Mouse (Mus musculus): ENCODE results near the gene Rnasek. TPM values are rescaled to one million over a fixed set of nuclear protein-coding genes. Genes with fewer than 3 reads are reported as not detected.

The Rnasek gene
- polyA plus RNA-seq (2012; rRNA removed), result 341 and 367 TPM in 2 replicates

GRCm38 (mm10) chr11:70239541-70240279, at the start of gene Rnasek, which contains the start of gene Gm21988:
TSS of gene Rnasek (minus strand) at chr11:70239842.
TSS of gene Gm21988 (minus strand) at chr11:70239830.
- no peak for DNase-seq (ENCODE audit: low read depth)

GRCm38 (mm10) chr11:70289236-70289635, 49.6 kb upstream of the Rnasek start:
- no peak for DNase-seq (ENCODE audit: low read depth)

DNA sequence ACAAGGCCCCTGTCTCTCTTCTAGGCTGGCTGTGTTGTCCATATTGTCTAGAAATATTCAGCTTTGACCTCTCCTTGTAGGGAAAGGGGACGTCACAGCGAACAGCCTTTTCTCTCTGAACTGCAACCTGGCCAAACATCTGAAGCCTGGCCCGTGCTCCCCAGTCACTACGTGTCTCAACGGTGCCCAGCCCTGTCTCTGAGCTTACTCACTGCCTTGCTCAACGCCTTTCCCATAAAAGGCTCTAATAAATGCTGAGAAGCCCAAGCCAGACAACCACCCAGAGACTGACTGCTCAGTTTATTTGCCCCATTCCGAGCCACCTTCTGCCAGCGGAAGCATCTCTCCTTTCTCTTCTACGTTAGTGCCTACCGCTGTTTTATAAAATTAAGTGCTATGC, 48.5 kb upstream of the Rnasek start:
- DNase-seq (ENCODE audit: low read depth), result no peak

DNA sequence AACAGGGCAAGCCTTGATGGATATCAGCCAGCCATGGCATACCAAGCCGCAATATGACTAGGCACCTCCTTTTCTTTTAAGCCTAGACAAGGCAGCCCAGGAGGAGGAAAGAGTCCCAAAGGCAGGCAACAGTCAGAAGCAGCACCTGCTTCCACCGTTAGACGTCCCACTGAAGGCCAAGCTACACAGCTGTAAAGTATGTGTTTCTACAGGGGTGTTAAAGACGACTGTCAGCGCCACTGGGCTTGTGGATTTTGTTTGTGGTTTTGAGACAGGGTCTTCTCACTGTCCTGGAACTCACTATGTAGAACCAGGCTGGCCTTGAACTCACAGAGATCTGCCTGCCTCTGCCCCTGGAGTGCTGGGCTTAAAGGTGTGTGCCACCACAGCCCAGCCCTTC, 46.0 kb upstream of the Rnasek start:
- no peak for DNase-seq (ENCODE audit: low read depth)

GRCm38 (mm10) chr11:70284757-70285156, 45.1 kb upstream of the Rnasek start:
- DNase-seq (ENCODE audit: low read depth), result no peak

DNA sequence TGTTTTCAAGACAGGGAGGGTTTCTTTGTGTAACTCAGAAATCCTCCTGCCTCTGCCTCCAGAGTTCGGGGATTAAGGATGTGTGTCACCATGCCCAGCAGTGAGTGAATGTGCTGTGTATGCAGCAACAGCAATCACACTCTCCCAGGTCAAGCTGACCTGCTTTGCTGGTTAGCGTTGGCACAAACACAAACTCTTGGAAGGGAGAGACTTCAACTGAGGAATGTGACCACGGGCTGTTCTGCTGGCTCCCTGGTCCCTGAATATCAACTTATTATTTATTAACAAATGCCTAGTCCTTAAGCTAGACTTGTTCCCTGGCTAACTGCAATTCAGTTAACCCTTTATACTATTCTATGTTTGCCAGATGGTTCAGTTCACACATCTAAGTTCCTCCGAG, 44.0 kb upstream of the Rnasek start:
- no peak for DNase-seq (ENCODE audit: low read depth)

- no peak for DNase-seq (ENCODE audit: low read depth)
Measured at GRCm38 (mm10) chr11:70280441-70280840, 40.8 kb upstream of the Rnasek start.

DNA sequence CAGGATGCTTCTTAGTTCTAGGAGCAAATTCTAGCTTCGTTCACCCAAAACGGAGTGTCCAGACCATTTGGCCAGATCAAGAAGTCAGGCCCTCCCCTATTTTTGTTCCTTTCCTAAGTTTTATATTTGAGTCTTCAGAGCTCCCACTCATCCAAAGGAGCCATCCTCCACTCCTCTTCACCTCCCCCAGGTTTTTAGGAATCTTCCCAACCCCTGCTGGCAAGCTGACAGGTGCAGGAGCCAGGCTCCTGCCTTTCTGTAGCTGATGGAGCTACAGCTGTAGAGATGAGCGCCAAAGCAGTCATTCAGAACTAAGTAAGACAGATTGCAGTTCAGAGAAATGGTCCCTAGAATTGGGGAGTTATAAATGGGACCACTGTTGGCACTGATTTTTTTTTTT, 39.3 kb upstream of the Rnasek start:
- no peak for DNase-seq (ENCODE audit: low read depth)

DNA sequence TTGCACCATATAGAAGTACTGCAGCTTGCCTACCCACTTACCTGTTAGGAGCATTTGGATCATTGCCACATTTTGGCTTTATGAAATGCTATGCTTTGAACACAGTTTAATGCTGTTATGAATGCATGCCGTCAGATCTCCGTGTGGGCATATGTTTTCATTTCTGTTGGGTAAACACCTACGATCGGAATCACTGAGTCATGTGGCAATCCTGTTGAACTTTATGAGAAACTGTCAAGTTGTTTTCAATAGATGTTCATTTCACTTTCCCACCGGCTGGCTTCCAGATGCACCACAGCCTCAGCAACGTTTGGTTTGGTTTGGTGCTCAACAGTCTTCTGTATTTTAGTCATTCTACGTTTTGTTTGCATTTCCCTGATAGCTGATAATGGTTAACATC, 32.0 kb upstream of the Rnasek start:
- DNase-seq (ENCODE audit: low read depth), result no peak

- DNase-seq (ENCODE audit: low read depth), result no peak
Measured at GRCm38 (mm10) chr11:70266405-70266804, 26.8 kb upstream of the Rnasek start.

- no peak for DNase-seq (ENCODE audit: low read depth)
Measured at GRCm38 (mm10) chr11:70265819-70266218, 26.2 kb upstream of the Rnasek start.

DNA sequence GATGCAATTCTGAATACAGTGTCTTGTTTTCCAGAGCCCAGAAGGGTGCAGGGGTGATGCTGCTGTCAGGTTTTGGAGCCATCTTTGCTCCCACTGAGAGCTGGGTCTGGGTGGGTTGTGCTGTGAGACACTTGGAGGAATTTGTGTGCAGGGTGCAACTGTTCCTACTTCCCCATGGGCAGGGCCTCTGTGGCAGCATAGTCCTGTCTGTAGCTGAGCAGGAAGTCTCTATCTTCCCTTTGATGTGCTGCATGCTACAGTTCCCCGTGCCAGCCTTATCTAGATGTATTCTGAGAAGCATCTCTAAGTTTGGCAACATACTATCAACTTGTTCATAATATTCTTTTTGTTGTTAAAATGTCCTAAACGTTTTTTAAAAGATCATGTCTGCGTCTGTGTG, 25.6 kb upstream of the Rnasek start:
- DNase-seq (ENCODE audit: low read depth), result no peak

DNA sequence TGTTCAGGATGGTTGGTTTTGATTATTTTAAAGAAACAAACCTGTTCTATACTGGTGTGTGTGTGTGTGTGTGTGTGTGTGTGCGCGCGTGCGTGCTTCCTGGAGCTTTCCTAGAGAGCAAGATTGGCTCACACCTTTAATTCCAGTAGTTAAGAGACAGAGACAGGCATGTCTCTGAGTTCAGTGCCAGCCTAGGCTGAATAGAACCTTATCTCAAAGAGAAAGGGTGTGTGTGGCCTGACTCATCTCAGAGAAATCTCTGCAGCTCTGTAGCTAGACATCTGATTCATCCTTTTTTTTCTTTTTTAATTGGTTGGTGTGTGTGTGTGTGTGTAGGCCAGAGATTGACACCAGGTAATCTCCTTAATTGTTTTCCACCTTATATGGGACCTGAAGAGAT, 19.4 kb upstream of the Rnasek start:
- no peak for DNase-seq (ENCODE audit: low read depth)

GRCm38 (mm10) chr11:70254931-70255531, 15.4 kb upstream of the Rnasek start, which contains the start of gene Alox12:
TSS of gene Alox12 (minus strand) at chr11:70255353.
- DNase-seq (ENCODE audit: low read depth), result no peak

DNA sequence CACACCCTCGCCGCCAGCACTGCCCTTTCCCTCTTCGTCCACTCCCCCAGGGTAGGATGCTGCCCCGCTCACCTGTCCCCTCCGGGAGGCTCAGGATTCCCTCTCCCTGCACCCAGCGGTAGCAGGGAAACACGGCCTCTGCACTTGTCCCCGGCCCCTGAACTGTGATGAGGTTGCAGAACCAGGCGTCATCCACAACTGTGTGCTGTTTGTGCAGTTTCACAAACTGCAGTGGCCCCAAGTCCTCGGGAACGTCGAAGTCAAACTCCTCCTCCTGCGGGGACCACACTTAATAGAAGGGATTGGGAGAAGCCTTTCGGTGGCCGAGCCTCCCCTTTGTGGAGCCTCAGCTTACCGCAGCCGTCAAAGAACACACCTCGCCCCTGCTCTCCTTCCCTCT, 14.7 kb upstream of the Rnasek start:
- DNase-seq (ENCODE audit: low read depth), result no peak

DNA sequence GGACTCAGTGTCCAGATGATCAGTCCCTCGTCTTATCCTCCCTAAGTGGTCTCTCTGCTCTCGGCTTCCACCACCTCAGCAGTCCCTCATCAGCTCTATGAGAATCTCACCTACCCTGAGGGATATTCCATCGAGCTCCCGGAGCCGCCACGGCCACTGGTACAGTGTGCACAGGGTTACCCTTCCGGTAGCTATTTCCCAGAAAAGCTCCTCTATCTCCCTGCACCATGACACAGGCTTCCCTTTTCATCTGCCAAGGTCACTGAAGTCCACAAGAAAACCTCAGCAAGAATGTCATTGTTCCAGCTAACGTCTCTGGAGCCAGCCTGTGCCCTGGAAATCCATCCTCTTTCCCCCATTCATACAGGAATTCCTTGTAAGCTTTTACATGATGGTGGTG, 12.2 kb upstream of the Rnasek start:
- DNase-seq (ENCODE audit: low read depth), result no peak

- no peak for DNase-seq (ENCODE audit: low read depth)
Measured at GRCm38 (mm10) chr11:70250150-70250549, 10.5 kb upstream of the Rnasek start.

DNA sequence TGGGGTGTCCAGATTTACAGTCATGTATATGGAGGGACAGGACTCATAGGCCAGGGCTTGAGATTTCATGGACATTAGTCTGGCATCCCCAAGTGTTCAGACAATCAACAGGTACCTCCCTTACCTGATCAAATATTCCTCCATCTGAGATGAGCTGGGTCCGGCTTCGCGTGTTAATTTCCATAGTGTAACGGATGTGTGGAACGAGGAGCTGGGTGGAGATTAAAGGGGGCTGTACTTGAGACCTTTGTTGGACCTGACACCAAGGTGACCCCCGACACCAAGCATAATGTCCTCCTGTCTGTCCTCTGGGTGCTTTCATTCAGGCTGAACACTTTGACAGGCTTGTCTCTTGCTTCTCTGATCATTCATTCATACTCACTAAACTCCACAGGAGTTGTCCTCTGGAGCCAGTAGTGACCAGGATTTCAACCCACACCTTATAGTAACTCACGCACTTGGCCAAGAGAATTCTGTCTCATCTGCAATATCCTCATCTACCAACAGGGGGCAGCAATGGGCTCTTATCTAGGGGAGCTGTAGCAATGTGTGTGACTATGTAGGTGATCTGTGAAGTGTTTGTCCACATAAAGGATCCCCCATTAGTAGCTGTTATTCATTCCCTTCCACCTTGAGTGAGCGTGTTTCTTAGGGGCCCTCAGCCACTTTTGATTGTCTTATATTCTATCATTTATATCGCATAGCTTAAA, 7.6 kb upstream of the Rnasek start:
- no peak for DNase-seq (ENCODE audit: low read depth)

DNA sequence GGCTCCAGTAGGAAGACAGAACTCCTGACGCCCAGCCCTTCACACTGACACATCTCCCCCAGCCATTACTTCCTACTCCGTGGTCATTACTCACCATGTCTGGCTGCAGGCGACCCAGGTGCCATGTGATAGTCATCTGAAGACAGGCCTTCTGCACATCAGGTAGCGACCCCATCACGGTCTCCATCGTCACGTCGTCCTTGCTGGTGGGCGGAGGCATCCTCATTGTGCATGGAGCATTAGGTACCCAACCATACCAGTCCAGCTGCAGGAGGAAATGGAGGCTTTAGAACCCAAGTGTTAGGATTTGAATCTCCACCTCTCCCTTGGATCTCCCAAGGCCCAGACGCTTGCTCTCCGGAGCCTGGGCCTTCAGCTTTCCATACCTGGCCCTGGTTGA, 2.9 kb upstream of the Rnasek start:
- no peak for DNase-seq (ENCODE audit: low read depth)

DNA sequence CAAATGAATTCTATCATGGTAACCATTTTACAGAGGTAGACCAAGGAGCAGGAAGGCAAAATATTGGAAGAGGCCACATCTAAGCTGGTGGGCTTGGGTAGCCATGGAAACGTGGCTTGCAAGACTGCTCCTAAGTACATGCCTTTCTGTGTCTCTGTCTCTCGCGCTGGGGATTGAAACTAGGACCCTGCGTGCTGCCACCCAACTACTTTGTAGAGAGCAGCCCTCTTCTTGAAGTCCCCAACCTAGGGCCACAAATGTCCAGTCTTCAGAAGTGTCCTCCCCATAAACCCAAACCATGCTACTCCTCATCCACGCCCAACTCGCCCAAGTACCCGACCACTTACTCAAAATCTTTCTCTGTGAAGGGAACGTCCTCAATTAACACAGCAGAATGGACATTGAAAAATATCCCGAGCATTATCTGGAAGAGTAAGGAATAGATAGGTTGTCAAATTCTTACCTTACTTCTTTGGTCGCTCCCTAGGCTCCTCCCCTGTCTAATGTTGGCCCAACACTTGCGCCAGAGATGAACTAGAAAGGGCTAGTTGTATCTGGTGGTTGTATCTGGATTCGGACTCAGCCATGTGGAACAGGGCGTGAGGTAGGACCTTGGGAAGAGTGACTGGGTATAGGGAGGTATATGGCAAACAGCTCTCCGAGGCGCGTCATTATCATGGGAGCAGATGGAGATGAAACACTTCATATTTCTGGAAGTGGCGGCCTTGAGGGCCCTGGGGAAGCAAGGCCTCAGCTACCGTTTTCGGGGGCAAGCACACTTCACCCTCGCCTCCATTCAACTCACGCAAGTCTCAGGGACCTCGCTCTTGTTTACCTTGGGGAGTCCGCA, 826 bp downstream of the Rnasek start:
- no peak for DNase-seq (ENCODE audit: low read depth)

DNA sequence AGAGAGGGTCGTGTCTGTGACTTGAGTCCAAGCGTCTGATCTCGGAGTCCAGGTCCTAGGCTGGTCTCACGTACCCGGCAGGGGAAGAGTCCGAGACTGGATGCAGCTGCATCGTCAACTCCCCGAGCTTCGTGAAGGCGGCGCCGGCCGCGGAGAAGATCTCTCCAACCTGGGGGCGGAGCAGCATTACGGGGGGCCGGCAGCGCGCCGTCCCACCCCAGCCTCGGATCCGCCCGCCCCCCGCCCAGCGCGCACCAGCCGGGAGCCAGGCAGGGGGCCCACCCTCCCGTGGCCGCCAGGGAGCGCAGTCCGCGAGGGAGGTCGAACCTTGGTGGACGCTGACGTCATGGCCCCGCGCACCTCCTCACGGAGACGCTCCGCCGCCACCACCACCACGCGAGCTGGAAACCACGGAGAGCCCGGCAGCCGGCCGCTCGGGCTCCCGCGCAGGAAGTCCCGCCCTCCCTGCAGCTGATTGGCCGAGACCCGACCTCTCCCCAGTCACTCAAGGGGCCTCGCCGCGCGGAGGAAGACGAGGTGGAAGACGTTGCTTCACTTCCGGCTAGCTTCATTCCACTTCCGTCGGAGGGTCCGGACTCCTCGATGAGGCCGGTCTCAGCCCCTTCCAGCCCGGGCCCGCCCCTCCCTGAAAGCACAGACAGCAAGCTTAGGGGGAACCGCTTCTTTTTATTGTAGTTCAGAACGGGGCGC, 2.0 kb downstream of the Rnasek start, which contains the start of gene 0610010K14Rik:
TSS of gene 0610010K14Rik (minus strand) at position 458 of the 711 bp plus-strand sequence.
- no peak for DNase-seq (ENCODE audit: low read depth)

Data from gonadal fat pad, adult 2 months (tissue).